In the genomic region with DNA sequence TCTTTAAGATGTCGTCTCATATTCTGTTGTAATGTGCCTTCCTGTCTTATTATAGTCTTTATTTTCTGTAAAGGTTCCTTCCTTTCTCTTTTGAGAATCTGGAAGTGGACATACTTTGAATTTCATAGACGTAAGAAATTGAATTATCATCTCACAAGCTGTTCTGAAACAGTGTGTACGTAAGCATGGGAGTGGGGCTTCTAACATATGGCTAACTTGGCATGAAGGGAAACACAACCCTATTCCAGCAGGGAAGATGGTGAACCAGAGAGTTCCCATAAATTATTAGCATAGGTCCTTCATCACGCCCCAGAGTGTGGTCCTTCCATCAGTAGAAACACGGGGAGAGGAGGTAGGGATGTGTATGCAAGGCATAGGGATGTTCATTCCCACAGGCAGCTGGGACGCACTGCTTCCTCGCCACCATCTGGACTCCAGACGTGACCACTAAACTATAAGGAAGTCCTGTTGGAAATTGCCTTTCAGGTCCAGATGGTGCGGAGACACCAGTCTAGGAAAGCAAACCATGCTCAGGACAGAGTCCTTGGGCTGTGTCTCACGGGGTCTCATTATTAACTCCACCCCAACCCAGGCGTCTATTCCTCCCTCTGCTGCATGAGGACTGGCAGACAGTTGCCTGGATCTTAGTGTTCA, we compare ENCODE assay signal across 9 mouse cellular contexts.
DNase-seq lines count a peak whose midpoint lies in the region; ATAC-seq and TF ChIP-seq lines count a peak whose summit lies in the region.
"Had no signal": no experiment of that assay in that cellular context is flagged by ENCODE, and none has a peak within 500 bp of the region (broad histone marks: within the 10 kb centered on the region; RNA-seq: fewer than 3 reads in every experiment).

No protein-coding gene starts in this region.

- H3K27me3 ChIP-seq in hindbrain, embryonic 11.5 days (ENCODE audit: control insufficient read depth, insufficient read depth, low read length) = no peaks in the 10 kb centered on the region
- H3K27me3 ChIP-seq in midbrain, embryonic 13.5 days = no peaks in the 10 kb centered on the region

- no peak overlapping the region for H3K4me3 ChIP-seq in hindbrain, embryonic 11.5 days (ENCODE audit: low read depth, low read length)
- no peak overlapping the region for H3K4me3 ChIP-seq in midbrain, embryonic 13.5 days (replicated peaks)

- peak; percentile 78 for DNase-seq in brain, embryonic 14.5 days (ENCODE audit: low read depth)
- DNase-seq in embryo, embryonic 10.5 days (ENCODE audit: low spot score) = peak; percentile 64
- peak; percentile 57 for DNase-seq in hindbrain, embryonic 11.5 days (ENCODE audit: low spot score)
- no peak for DNase-seq in spleen, postnatal 36 days (ENCODE audit: low spot score in 2 of 2)
- no peak for DNase-seq in spleen, postnatal 4 days (ENCODE audit: low spot score in 2 of 2)
- DNase-seq: thymus, adult 18-20 months had no signal

- H3K4me1 ChIP-seq in hindbrain, embryonic 11.5 days (replicated peaks; ENCODE audit: control insufficient read depth, insufficient read depth, low read length) = no peaks in the 10 kb centered on the region
- H3K4me1 ChIP-seq in midbrain, embryonic 13.5 days (replicated peaks) = peaks cover 29% of the 10 kb centered on the region

- no peaks in the 10 kb centered on the region for H3K36me3 ChIP-seq in hindbrain, embryonic 11.5 days (ENCODE audit: control insufficient read depth, insufficient read depth, low read length)
- peaks cover 7% of the 10 kb centered on the region; the same call in 1 of the 2 replicates for H3K36me3 ChIP-seq in midbrain, embryonic 13.5 days

- ATAC-seq in hindbrain, embryonic 11.5 days (ENCODE audit: low FRiP score) = peak; percentile 79
- peak; percentile 65 for ATAC-seq in midbrain, embryonic 13.5 days
- ATAC-seq in activated CD4-positive, CD25-positive, alpha-beta regulatory T cell, adult 4 months = no peak
- ATAC-seq: inflammation-experienced regulatory T-cells, adult 6 months had no signal

- TF ChIP-seq CTCF in brain, embryonic 14.5 days (IDR thresholded peaks at IDR 0.05; ENCODE audit: borderline replicate concordance, extremely low read depth, insufficient read depth, insufficient read length) = no peak

- H3K4me2 ChIP-seq in hindbrain, embryonic 11.5 days (replicated peaks; ENCODE audit: low read depth, low read length) = no peak overlapping the region
- H3K4me2 ChIP-seq in midbrain, embryonic 13.5 days (replicated peaks) = no peak overlapping the region

- TF ChIP-seq POLR2A in brain, embryonic 14.5 days (IDR thresholded peaks at IDR 0.05; ENCODE audit: borderline replicate concordance, extremely low read depth, insufficient read depth, insufficient read length, poor library complexity, severe bottlenecking) = no peak

- no peak overlapping the region for H3K9ac ChIP-seq in hindbrain, embryonic 11.5 days (ENCODE audit: low read depth, low read length)
- no peak overlapping the region for H3K9ac ChIP-seq in midbrain, embryonic 13.5 days (replicated peaks)

- no peaks in the 10 kb centered on the region for H3K9me3 ChIP-seq in hindbrain, embryonic 11.5 days (ENCODE audit: control insufficient read depth, low read length)
- no peaks in the 10 kb centered on the region for H3K9me3 ChIP-seq in midbrain, embryonic 13.5 days

- H3K27ac ChIP-seq in hindbrain, embryonic 11.5 days (ENCODE audit: low read depth, low read length) = no peak overlapping the region
- peak overlapping the region; percentile 58; the same call in 1 of the 2 replicates for H3K27ac ChIP-seq in midbrain, embryonic 13.5 days

- WGBS in hindbrain, embryonic 11.5 days = 52% methylated on average over 11 of the region's 11 CpGs
- WGBS in midbrain, embryonic 13.5 days = 65% methylated on average over 11 of the region's 11 CpGs

Comparison
In these comparisons a context has a peak if more than half of its experiments do, and no peak if none do; other contexts are left out.
1. DNase-seq: peak in brain, embryonic 14.5 days (single experiment), embryo, embryonic 10.5 days (single experiment) and hindbrain, embryonic 11.5 days (single experiment); none in spleen, postnatal 36 days (0 of 2) and spleen, postnatal 4 days (0 of 2).